Mouse (Mus musculus) cortical plate, adult 2 months (tissue): ENCODE measurements around the gene Prkcz.

ENCODE experiments used
- CTCF ChIP-seq: fragments of 200-500 bp; IDR thresholded peaks from 2 replicates; pipeline ENCODE4 v1.5.1; 2011; ENCODE audit warnings: mild to moderate bottlenecking, control low read depth, low read length; ENCODE audit not compliant: insufficient read depth; ENCODE audit errors: extremely low read depth
- POLR2A ChIP-seq: fragments of 200-500 bp; IDR thresholded peaks from 2 replicates; pipeline ENCODE4 v1.6.1; 2011; ENCODE audit warnings: mild to moderate bottlenecking, low read length, control low read depth; ENCODE audit not compliant: insufficient read depth; ENCODE audit errors: extremely low read depth

DNA sequence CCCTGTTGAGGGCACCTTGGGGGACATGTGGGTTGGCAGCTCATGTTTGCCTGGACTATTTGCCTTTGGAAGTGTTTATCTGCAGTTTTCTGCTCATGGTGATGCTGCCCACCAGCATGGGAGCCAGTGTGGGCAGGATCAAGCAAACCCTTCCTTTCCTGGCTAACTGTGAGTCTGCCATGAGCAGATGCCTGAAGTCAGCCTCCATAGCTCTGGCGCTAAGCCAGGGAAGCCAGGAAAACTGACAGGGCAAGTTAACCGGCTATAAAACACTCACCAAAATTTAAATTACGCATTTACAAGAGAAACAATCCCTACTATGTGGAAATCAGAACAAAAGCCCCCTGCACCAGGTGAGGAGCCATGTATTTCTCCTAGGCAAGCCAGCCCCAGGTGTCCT, 86.3 kb downstream of the Prkcz start:
- no peak for TF ChIP-seq CTCF
- no peak for TF ChIP-seq POLR2A
